Mouse (Mus musculus): ENCODE results near the gene Gm7697. TPM values are rescaled to one million over a fixed set of nuclear protein-coding genes. Genes with fewer than 3 reads are reported as not detected.
"Not testable (repeated sequence)": the region's sequence is repeated elsewhere in the genome, so short reads cannot be mapped to it uniquely, and the experiment has no call there.

The Gm7697 gene
- total RNA-seq (2021), result not detected

DNA sequence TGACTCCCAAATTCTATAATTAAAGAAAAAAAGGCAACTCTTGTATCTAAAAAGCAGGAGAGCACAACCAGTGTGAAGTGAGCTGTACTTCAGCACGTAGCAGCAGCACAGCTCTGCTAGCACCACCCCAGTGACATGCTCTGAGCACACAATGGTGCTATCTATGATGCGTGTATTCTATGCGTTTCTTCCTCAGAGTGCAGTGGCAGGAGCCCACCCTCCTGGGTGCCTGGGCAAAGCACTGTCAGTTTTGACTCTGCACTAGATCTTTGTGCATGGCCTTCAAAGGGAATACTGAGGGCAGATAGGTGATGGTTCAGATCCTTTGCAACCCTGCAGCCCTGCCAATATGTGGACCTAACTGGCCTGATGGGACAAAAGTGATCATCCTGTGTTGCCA, at the start of gene Gm7697:
Gene Gm7697, minus strand, starts transcription at position 101 of the 400 bp plus-strand sequence.
- not testable (repeated sequence) for DNase-seq (ENCODE audit: extremely low spot score in 1 of 2, low spot score in 1 of 2)

DNA sequence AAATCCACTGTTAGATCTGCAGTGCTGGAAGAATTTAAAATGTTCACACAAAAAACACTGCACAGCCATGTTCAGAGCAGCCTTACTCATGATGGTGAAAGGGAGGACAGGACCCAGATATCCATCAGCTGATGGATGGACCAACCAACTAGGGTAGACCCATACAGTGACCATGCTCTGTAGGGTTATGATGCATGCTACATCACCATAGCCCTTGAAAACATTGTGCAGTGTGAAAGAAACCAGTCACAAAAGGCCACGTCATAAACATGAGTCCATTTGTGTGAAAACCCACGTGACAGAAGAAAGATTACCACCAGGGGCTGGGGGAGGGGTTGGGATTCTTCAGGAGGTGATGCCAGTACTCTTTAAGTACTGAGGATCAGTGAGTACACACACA, 28.5 kb upstream of the Gm7697 start:
- not testable (repeated sequence) for DNase-seq (ENCODE audit: extremely low spot score in 1 of 2, low spot score in 1 of 2)

DNA sequence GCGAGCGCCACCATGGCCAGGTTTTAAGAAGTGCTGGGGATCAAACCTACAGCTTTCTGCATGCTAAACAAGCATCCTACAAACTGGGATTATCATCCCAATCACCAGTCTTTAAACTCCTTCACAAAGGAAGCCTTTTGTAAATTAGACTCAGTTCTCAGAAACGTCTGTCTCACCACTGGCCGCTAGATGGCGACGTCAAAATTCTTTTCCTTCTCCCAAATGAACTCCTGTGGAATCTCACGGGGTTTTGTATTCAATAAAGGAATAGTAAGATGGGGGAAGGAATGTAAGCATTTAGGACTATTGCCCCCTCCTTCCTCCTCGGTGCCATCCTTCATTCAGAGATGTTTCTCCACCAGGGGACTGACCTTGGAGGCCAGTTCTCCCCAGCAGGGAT, 26.8 kb upstream of the Gm7697 start:
- peak; percentile 37 to 79 for DNase-seq (ENCODE audit: extremely low spot score in 1 of 2, low spot score in 1 of 2)

DNA sequence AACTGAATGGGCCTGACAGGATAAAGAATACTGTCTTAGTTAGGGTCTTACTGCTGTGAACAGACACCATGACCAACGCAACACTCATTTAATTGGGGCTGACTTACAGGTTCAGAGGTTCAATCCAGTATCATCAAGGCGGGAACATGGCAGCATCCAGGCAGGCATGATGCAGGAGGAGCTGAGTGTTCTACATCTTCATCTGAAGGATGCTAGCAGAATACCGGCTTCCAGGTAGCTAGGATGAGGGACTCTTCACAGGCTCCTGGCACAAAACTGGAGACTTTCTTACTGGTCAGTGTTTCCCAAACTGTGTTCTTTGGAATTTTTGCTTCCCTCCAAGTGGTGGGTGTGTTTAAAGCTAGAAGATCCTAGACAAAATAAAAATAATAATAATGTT, 25.3 kb upstream of the Gm7697 start:
- DNase-seq (ENCODE audit: extremely low spot score in 1 of 2, low spot score in 1 of 2), result not testable (repeated sequence)

DNA sequence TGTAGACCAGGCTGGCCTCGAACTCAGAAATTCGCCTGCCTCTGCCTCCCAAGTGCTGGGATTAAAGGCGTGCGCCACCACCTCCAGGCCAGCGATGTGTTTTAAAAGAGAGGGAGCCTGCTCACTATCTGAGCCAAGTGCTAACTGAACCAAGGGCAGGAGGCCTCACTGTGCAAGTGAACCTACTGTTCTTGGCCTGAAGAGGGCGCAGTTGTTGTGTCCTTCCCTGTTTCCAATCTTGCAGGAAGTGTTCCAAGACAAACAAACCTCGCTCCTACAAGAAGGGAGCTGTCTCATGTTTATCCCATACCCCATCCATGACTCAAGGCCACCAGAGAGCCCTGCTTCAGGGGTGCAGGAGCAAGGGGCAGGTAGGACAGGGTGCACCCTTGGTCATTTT, 24.4 kb upstream of the Gm7697 start:
- DNase-seq (ENCODE audit: extremely low spot score in 1 of 2, low spot score in 1 of 2), result not testable (repeated sequence)

DNA sequence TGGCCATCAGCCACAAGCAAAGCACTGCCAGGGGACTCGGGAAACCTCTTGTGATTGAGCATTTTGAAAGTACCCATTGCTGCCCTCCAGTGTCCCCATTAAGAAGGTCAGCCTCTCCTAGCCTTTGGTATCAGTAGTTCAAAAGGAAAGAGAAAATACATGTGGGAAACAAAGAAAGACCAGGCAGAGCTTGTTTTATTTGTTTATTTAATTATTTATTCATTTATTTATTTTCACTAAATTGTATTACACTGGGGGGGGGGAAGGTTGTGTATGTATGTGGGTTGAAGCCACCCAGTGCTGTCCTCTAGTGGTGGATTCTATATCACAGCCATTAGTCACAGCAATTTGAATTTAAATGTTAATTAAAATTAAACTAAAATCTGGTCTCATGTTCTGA, 22.2 kb upstream of the Gm7697 start:
- DNase-seq (ENCODE audit: extremely low spot score in 1 of 2, low spot score in 1 of 2), result not testable (repeated sequence)

DNA sequence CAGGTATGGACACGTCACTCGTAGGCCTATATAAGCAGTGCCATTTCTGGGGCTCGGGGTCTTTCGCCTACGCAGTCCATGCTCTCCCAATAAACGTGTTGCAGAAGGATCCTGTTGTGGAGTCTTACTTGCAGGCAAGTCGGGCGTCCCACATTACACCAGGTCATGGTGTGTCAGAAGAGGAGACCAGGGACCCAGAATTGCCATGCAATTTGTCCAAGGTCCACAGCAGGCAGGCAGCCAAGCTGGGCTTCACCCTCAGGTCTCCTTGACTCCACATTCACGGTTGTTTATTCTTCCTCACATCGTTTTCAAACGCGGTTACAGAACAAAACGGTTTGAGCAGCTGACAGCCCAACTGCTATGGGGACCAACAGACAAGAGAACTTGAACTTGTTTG, 21.7 kb upstream of the Gm7697 start:
- not testable (repeated sequence) for DNase-seq (ENCODE audit: extremely low spot score in 1 of 2, low spot score in 1 of 2)

DNA sequence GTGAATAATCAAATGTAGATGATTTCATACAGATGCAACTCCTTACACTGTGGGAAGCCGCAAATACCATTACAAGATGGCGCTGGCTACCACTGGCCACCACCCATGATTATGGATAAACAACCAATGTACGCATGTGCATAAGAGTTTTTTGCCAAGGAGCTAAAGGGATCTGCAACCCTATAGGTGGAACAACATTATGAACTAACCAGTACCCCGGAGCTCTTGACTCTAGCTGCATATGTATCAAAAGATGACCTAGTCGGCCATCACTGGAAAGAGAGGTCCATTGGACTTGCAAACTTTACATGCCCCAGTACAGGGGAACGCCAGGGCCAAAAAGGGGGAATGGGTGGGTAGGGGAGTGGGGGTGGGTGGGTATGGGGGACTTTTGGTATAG, 21.2 kb upstream of the Gm7697 start:
- DNase-seq (ENCODE audit: extremely low spot score in 1 of 2, low spot score in 1 of 2), result not testable (repeated sequence)

DNA sequence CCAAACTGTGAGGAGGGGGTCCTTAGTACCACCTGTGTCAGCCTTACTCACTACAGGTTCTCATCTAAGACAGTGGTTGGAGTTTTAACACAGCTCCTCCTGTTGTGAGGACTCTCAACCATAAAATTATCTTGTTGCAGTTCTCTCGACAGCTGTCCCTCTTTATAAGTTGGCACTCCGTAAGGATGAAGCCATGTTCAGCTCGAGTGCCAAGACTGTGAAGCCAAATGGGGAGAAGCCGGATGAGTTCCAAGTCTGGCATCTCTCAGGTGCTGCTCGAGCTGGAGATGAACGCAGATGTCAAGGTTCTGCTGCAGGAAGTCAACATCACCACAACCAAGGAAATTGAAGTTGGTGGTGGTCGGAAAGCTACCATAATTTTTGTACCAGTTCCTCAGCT, 18.0 kb upstream of the Gm7697 start:
- DNase-seq (ENCODE audit: extremely low spot score in 1 of 2, low spot score in 1 of 2), result not testable (repeated sequence)

DNA sequence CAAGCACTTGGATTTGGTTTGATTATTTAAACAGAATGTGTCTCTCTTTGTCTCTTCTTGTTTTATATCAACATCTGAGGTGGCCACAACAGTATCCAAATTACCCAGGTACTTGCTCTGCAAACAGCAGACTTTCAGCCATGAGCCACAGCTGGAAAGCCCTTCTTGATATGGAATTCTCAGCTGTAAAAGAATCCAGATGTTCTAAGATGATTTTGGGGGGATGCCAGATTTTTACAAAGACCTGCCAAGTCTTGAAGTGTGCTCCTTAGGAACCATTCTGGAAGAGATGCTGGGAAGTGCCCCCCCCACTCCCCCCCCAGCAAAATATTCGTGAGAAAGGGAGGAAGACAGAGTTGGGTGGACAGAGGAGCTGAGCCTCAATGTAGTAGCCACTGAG, 17.6 kb upstream of the Gm7697 start:
- not testable (repeated sequence) for DNase-seq (ENCODE audit: extremely low spot score in 1 of 2, low spot score in 1 of 2)

DNA sequence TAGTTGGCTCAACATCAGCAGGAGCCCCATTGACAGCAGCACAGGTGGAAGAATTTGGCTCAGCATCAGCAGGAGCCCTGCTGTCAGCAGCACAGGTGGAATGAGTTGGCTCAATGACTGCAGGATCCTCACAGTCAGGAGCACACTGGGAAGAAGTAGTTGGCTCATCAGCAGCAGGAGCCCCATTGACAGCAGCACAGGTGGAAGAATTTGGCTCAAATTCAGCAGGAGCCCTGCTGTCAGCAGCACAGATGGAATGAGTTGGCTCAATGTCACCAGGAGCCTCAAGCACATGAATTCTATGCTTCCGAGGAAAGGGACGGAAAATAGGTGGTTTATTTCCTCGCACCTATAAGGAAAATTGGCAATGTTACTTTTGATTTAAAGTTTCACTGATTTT, 47.8 kb downstream of the Gm7697 start:
- DNase-seq (ENCODE audit: extremely low spot score in 1 of 2, low spot score in 1 of 2), result not testable (repeated sequence)

DNA sequence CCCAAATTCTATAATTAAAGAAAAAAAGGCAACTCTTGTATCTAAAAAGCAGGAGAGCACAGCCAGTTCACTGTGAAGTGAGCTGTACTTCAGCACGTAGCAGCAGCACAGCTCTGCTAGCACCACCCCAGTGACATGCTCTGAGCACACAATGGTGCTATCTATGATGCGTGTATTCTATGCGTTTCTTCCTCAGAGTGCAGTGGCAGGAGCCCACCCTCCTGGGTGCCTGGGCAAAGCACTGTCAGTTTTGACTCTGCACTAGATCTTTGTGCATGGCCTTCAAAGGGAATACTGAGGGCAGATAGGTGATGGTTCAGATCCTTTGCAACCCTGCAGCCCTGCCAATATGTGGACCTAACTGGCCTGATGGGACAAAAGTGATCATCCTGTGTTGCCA, 69.3 kb downstream of the Gm7697 start, which contains the start of gene Gm9495:
Gene Gm9495, minus strand, starts transcription at position 101 of the 400 bp plus-strand sequence.
- DNase-seq (ENCODE audit: extremely low spot score in 1 of 2, low spot score in 1 of 2), result not testable (repeated sequence)

Other genes starting within 250 kb of the Gm7697 start
- gene Gm9495, start 69.4 kb downstream of the Gm7697 start, total RNA-seq (2021), result under 1 TPM in 1 of 2 experiments, not detected in 1; 0.12 TPM
- 10 to 100 TPM; 16.6 to 17.1 TPM for gene Zfp868, start 102.6 kb upstream of the Gm7697 start, total RNA-seq (2021)
- 1 to 10 TPM; 4.3 to 5.5 TPM for gene Zfp964, start 131.5 kb upstream of the Gm7697 start, total RNA-seq (2021)
- gene Zfp869, start 187.7 kb upstream of the Gm7697 start, total RNA-seq (2021), result 10 to 100 TPM; 19.1 to 19.7 TPM
- gene Zfp963, start 227.0 kb upstream of the Gm7697 start, total RNA-seq (2021), result 1 to 10 TPM; 4.2 to 4.5 TPM